Mouse (Mus musculus) adipocyte (in vitro differentiated cells): ENCODE results near the gene Tmtc2.

ENCODE experiments used
- DNase-seq: peaks from one replicate; pipeline ENCODE4 v3.0.0-alpha.2; 2016; ENCODE audit warnings: low spot score

Tmtc2 gene

DNA sequence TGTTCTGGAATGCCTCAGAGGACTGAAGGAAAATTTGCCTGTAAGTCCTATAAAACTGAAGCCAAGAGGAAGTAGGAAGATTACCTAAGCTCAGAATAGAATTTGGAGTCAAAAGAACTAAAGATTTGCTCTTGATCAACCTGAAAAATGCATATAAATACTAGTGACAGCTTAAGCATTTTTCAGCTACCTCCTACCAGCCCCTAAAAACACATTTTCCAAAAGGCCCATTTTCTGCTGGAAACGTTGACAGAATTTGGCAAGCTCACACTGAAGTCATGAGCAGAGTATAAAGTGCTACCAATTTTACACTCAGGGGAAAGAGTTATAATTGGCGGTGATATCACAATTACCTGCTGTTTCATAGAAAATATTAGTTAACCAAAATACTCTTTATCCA lies 285.8 kb downstream of the Tmtc2 start:
- DNase-seq: no peak

DNA sequence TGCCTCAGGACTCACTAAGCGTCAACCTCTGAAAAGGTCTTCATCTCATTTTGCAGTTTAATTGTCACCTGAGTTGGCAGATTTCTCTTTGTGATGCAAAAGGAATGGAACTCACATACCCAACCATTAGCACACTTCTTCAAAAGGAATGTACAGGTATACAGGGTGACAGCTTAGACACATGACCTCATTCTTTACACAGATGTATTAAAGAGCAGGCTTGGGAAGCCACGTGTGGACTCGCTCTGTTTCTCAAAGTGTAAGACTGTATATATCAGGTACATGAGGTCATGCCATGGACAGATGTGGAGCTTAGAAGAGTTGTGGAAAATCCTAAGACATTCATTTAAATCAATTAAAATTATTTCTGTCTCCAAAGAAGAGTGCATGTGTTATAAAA lies 286.7 kb downstream of the Tmtc2 start:
- DNase-seq: no peak

DNA sequence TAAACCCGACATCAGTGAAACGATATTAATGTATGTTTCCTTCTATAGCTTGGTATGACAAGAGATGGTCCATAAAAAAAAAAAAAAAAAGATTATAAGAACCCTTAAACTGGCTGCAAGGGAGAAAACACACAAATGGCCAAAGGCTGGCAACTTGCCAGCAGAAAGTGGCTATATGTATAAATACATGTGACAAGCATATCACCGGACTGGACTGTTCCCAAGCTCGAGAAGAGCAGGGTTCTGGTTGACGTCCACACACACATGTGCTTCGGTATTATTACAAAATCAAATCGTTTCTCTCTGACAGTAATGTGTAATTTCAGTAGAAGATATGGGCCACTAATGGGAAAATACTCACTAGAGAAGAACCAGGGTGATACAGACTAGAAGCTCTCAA lies 287.2 kb downstream of the Tmtc2 start:
- no peak for DNase-seq

DNA sequence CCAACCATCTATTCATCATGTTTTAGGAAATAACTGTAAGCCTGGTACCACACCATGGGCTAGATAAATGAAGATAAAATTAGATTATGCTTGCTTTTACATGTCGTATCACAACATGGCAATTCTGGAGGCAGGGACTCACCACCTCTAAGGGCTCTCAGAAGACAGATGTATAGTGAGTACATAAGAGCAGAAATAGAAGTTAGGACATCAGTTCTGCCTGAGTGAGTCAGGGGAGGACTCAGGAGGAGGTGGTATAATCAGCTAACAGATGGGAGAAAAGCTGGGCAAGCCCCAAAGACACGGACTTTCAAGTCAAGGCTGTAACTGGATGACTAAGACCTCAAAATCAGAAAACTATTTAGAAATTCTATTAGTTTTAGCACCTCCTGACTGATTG lies 288.0 kb downstream of the Tmtc2 start:
- DNase-seq: no peak

DNA sequence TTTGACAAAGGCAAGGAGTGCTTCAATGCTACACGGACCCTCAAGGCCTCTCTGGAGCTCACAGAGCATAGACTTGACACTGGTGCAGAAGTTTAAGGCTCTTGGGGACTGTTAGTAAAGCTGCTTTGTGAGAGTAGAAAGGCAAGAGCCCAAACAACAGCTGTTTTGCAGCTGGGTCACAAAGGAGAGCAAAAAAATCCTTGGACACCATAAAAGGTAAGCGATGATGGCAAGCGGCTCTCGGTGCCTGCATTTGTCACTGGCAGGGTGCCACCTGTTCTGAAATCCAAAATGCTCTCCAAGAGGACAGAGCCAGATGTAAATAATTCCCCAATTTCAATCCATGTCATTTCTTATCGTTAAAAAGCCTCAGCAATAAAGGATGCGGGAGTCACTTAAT lies 290.1 kb downstream of the Tmtc2 start:
- no peak for DNase-seq

DNA sequence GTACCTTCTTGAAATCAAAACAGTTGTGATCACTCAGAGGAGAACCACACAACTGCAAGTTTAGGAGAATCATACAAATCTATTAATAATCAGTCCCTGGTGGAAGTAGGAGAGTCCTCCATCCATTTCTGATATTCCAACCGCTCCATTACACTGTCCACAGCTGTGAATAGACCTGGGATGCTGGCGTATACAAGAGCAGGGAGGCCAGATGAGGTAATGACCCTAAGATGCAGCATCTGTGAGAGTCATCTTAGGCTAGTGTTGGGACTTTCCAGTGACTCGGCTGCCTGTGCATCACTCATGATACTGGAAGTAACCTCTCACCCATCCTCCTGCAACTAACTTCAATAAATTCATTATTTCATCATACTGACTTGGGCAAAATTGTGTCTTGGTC lies 293.3 kb downstream of the Tmtc2 start:
- DNase-seq: no peak

DNA sequence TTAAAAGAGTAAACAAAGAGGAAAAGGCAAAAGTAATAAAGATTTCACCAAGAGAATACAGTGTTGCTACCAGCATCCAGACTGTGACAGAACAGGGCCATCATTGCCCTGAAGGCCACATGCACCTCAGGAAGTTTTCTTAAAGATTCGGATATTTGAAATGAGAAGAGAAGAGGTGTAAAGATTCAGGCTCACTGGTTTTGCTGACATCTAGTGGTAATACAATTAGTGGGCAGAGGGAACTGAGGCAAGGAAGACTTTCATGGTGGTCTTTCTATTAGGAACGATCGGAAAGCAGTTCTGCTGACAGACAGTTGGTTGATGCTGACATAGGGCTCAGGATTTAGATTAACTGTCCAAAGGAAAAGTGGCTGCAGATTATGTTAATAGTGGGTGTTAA lies 314.2 kb downstream of the Tmtc2 start:
- DNase-seq: no peak

DNA sequence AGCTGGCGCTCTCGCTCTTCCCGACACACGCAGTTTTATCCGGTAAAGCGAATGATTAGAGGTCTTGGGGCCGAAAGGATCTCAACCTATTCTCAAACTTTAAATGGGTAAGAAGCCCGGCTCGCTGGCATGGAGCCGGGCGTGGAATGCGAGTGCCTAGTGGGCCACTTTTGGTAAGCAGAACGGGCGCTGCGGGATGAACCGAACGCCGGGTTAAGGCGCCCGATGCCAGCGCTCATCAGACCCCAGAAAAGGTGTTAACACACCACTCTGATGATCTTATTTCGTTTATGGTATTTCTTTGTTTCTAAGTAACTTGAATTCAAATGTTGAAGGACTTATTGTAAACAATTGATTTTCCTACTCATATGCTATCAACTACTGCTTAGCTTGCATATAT lies 336.0 kb downstream of the Tmtc2 start:
- peak; percentile 73 for DNase-seq

DNA sequence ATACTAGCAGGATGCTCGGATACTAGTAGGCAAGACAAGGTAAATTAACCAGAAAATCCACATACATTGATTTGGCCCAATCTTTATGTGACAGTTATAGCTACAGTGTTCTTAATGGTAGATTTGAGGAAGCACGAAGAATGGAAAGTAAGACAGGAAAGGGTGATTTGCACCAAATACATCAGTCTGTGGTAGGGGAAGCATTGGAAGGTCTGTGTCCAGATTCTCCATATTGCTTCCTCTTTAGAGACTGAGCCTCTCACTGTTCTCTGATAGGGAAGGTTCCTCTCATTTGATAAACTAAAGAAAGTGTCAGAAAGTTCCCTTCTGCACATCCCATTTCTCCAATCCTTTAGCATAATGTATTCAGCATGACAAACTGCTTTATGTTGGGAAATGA lies 341.4 kb downstream of the Tmtc2 start:
- DNase-seq: no peak

DNA sequence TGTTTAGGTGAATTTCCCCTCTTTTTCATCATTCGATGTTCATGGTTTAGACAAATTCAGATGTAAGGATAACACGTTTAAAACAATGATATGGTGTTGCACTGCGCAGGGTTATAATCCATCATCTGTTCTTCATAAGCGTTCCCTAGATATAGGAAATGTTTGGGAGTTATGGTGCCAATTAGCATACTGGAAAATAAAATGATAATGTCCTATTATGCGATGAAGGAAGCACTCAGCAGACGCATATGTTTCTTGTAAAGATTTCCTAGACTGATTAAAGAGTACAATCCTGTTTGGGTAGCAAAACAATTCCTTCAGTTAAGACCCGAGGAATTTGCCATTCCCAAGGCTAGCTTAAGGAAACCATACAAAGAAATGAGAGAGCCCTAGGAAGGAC lies 343.8 kb downstream of the Tmtc2 start:
- DNase-seq: no peak

DNA sequence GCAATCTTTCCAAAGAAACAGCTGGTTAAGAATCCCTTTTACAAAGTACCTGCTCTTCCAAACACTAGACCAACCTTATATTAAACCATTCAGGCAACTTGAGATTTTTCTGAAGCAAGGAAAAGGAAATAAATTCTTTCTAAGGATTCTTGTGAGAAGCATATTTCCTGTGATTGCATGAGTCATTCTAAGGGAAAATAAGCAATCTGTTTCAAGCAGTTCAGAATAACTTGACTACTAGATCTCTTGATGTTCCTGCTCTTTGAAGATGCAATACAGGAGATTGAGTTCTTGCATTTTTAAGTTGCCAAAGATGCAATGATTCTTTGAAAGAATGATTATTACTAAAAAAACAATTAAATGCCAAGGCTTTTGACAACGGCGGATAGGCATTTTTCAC lies 345.6 kb downstream of the Tmtc2 start:
- no peak for DNase-seq

DNA sequence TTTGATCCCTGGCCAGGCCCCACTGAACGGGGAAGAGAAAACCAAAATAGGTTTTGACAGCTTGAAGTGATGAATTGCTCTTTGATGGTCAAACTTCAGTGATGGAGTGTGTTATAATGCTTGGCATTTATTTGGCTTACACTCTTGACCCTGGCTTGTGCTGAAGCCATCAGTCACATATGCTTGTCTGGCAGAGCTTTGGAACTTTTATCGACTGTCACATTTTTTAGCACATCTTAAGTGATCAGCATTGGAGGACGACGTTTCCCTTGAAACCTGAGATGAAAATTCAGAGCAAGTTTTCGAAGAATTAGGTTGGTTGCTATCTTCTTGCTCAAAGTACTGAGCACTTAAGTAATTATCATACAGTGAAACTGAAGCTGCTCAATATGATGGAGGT lies 346.6 kb downstream of the Tmtc2 start:
- no peak for DNase-seq

DNA sequence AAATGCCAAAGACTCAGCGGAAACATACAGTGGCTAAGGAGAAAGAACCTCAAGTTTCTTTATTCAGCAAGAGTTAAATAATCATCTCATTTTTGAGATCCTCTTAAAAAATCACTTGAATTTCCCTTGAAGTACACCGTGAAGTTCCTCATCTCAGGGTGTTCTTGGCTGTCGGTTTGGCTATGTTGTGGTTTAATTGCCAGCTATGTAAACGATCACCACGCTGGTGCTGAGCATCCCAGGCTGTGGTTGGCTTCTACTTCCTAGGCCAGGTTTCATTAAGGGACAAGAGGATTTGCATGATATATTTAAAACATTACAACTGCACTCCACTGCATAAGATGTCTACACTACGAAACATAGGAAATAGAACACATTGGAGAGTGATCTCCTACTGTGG lies 348.5 kb downstream of the Tmtc2 start:
- DNase-seq: no peak

DNA sequence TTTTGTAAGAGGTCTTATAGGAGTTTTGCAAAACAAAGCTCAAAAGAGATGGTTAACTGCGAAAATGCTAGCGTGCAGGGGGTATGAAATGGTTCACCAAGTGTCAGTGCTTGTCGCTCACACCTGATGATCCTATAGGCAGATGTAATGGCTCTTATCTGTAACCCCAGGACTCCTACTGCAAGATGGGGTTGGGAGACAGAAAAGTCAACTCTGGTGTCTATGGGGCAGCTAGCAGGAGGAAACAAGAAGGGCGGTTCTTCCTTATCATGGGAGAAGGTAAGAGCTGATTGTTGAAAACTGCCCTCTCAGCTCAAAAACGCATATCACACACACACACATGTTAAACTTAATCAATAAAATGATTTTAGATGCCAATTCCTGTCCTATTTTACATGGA lies 351.3 kb downstream of the Tmtc2 start:
- DNase-seq: no peak

DNA sequence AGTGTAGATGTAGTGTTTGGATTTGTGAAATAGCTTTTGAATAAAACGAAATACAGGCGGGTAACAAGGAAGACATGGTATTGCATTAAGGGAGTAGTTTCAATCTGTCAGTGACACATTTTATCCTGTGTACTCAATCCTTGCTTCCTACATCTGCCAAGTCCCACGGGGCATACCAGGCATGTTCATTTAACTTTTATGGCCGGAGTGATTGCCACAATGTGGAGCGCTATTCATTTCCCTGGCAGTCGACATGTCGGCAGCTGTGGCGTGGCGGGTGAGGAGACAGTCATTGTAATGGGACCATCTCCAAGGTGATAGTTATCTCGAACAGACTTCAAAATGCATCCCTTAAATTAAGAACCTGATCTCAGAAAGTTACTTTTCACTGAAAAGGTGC lies 372.8 kb downstream of the Tmtc2 start:
- DNase-seq: no peak

DNA sequence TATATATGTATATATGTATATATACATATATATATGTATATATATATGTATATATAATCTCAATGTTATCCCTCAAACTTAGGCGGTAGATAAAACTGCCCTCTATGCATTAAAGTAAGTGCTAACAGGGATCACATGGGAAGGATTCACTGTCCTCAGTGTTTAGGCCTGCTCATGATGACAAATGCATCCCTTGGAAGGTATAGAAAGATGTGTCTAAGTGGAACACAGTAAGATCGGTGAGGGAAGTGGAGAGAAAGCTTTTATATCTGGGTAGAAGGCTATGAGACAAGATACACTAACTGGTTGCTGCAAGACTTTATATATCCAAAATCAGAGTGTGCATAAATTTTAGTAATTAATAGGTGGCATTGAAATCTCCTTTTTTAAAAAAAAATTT lies 373.6 kb downstream of the Tmtc2 start:
- DNase-seq: no peak

DNA sequence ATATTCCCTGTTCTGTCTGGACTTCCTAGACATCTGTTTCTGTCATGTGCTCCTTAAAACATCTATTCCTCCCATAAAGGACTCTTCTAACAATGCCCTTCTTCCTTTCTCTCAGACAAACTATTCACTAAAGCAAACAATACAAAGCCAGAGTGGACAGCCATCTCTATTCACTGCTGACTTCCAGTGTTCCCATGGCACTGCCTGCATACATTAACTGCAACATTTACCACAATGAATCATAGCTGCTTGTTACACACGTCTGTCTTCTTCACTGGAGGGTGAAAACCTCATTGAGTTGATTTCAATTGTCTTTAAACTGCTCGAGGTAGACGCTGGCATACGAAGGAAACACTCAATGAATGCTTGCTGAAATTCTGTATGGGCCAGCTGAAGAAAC lies 374.2 kb downstream of the Tmtc2 start:
- DNase-seq: no peak

DNA sequence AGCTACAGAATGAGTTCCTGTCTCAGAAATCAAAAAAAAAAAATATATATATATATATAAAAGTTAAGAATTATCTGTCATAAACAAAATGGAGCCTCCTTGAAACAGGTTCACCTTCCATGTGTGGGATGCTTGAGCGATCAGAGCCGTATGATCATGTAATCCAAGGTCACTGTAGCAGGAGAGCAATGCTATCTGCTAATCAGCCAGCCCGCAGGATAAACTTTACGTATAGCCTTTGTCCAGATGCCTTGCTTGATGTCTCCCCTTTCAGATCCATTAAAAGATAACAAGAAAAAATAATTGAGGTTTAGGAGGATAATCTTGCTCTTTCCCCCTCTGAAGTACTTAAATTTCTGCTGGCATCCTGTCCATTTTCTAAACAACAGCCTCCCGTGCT lies 374.7 kb downstream of the Tmtc2 start:
- DNase-seq: no peak

DNA sequence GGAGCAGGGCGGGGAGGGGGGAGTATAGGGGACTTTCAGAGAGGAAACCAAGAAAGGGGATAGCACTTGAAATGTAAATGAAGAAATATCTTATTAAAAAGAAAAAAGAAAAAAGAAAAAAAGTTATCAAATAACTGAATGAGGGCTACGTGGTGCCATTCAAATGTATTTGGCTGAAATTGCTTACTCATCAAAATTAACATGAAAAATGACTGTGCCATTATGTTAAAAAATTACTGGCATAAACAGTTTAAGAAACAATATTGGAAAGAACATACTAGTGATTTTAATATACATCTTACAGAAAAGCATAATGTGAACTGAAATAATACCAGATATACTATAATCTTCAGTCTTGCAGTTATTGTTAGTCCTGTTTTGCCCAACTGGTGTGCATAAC lies 378.9 kb downstream of the Tmtc2 start:
- no peak for DNase-seq

DNA sequence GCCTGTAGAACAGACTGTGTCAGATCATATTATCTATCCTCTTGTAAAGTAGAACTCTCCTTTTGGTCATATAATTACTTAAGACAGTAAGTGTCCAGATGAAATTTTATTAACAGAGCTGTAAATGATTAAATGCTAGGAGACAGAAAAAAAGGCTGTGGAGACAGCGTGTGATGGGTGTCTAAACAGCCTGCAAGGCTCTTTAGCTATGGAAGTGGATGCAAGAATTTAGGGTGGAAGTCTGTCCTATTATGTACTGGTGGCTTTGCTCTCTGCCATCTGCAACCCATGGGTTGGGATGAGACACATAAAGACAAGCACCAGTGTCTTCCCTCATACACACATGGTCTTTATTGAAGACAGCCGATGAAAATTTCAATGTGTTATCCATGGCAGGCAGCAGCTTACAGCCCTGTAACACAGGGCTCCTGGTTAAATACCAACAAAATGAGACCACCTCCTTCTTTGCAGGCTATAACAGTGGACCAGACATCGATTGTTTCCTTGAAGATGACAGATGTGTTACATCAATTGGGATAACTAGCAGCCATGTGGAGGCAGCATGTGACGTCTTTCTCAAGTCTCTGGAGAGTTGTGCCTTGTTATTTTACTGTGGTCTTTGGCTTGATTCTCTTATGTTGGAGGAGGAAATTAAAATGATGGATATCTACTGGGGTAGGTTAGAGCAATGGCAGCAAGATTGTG lies 380.3 kb downstream of the Tmtc2 start:
- DNase-seq: no peak

DNA sequence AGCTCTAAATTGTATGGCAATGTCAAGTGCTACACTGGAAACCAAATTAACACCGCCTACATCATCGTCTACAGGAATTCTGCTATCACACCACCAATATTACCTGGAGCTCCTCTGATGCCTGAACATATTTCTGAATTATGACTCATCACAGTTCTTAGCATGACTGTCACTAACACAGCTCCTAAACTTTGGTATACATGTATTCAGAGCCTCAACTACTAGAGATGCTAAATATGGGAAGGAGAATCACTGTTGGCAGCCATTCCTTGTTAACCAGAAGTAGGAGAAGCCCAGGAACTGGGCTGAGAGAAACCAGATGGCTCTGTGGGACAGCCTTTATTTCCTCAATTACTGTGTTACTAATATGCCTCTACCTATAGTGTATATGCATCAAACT lies 382.2 kb downstream of the Tmtc2 start:
- DNase-seq: no peak

DNA sequence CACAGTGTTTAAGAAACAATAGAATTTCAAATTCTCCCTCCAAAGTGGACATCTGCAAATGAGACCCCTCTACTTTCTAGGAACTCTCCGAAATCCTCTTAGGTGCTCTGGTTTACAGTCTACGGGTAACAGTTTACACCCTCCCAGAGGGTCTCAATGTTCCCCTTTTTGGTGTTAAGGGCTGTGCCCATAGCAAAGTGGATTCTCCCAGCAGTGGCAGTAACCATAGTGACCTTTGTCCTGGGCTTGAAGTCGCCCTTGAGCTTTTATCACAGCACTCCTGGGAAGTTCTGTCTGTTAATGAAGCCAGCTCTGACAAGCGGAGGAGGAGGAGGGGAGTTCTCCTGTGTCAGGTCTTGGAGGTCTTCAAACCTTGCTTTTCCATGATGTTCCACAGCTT lies 384.5 kb downstream of the Tmtc2 start:
- DNase-seq: no peak

DNA sequence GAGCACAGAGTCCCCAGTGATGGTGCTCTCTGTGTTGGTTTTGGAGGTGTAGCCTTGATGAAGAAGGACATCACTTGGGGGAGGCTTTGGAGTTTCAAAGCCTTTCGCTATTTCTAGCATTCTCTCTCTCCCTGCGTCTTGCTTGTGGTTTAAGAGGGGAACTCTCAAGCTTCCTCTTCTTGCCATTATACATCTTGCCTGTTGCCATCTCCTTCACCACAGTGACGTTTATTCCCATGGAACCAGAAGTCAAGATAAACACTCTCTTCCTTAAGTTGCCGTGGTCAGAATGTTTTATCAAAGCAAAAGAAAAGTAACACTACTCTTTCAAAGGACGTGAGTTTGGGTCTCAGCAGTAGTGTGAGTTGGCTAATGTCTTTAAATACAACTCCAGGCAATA lies 387.6 kb downstream of the Tmtc2 start:
- DNase-seq: no peak

DNA sequence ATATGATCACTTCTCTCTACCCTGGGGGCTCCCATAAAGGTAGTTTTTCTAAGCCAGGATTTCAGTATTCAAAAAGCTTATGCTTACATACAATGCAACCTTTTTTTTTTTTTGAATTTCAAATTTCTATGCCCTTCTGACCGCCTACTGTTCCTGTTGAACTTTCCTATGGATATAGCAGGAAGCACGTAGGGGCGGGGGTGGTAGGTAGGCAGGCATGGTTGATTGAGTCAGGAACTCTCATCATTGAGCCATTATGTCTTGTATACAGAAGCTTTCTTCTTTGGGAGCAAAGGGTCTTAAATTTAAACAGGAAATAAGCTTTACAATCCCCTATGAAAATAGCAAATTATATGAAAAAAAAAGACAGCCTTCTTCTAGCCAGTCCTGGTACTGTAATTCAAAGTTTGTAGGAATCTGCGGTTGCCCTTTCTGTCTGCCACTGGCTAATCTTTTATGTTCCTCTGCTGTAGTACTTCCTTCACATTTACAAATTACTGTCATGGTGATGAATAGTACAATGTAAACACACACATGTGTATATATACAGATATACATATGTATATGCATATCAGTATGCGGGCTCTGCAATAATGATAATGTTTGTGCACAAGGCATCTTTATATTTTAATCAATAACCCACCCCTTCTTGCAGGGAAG lies 405.7 kb downstream of the Tmtc2 start:
- DNase-seq: no peak
